Mouse (Mus musculus) kidney, postnatal 25 days (tissue): Measurements from ENCODE around the gene Bag5.

Experiments
- DNase-seq, 2 experiments: peaks; one replicate each; pipeline ENCODE4 v3.0.0; 2021; ENCODE audit warnings: mixed read lengths in 2 of 2

Bag5 gene

DNA sequence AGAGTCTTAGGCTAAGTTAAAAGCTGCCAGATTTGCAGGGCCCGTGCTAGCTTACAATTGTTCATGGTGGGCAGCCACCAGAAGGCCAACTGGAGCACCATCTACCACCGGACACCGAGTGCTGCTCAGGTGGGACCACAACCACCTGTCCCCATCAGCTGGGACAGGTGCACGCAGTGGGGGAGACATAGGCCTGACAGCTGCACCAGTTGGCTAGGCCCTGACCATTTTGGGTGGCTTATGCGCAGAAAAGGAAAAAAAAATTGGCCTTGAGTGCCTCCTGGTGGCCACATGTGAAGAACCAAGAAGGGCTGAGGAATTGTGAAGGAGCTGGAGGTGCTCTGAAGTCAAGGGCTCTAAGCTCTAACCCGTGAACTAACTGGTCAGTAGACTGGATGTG, 16.8 kb downstream of the Bag5 start:
- DNase-seq: peak; percentile 75 to 82

DNA sequence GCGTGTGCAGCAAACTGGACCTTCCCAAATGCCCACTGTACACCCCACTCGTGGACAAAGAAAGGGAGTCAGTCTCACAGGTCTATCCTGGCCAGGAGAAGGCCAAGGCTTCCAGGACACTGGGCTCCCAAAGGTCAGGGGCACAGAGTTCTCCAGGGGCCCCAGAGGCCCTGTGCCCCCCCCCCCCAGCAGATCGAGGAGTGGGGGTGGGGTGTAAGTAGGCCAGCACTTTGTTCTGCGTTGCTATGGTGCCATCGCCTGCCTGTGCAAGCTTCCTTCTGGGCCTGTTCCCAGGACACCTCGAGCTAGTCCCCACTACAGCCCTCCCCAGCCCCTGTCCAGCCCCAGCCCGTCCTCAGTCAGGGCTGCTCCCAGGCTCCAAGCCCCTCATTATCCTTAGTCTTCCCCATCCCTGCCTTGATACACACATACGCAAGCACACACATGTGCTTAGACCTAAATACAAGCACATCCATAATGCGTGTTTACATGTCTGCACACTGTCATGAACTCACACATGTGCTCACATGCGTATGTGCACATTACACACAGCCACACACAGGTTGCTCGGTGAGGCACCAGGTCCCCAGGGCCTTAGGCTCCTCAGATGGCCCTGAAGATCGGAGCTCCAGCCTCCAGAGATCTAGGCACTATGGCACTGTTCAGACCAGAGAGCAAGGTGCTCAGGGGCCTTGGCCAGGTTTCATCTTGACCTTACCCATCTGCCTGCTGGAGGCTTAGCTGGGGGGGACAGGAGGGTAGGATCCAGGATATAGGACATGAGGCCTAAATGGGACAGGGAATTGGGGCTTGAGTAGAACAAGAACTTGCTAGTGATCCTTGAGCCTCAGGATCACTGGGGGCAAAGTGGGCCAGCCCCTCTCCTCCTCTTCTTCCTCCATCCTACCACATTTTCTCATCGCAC, 17.9 kb downstream of the Bag5 start:
- peak in 1 of 2 experiments; percentile 49 for DNase-seq

GRCm38 (mm10) chr12:111694271-111694781, 18.7 kb downstream of the Bag5 start:
- DNase-seq: no peak

GRCm38 (mm10) chr12:111693341-111694270, 19.5 kb downstream of the Bag5 start:
- DNase-seq: peak; percentile 20 to 70

DNA sequence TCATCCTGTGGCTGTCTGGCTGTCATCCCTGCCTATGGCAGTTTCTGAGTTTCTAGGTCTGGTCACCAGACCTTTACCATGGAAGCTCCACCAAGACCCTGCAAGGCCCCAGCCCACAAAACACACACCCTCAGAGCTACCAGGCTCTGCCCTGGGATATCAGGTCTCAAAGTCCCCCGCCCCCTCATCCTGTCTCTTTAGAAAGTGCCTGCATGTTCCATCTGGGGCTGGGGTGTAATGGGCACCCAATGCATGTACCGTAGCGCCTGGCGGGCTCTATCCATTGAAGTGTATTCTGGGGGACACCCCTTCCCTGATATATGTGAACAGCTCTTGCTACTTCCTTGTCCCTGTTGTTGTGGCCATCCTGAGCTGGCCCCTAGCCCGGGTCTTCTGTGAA, 20.2 kb downstream of the Bag5 start:
- DNase-seq: peak in 1 of 2 experiments; percentile 31

- peak; percentile 33 to 65 for DNase-seq
These were observed 21.6 kb downstream of the Bag5 start for GRCm38 (mm10) chr12:111691346-111691872.

DNA sequence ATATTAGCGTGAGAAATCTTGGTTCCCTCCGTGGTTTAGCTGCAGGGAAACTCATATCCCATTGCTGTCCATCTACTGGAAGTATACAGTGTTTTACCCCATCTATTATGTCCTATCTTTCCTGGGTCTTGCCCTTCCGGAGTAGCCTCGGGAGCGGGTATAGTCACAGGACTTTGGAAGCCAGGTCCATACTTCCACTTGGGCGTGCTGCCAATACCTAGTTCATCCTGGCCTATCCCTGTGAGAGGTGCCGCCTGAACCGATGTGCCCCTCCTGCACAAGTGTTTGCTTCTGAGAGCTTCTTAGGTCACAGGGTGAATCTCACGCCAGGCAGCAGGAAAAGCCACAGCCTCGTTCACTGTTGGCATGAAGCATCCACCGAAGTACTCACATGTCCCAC, 23.6 kb downstream of the Bag5 start:
- peak; percentile 79 to 90 for DNase-seq

GRCm38 (mm10) chr12:111688069-111688428, 25.0 kb downstream of the Bag5 start:
- DNase-seq: no peak

DNA sequence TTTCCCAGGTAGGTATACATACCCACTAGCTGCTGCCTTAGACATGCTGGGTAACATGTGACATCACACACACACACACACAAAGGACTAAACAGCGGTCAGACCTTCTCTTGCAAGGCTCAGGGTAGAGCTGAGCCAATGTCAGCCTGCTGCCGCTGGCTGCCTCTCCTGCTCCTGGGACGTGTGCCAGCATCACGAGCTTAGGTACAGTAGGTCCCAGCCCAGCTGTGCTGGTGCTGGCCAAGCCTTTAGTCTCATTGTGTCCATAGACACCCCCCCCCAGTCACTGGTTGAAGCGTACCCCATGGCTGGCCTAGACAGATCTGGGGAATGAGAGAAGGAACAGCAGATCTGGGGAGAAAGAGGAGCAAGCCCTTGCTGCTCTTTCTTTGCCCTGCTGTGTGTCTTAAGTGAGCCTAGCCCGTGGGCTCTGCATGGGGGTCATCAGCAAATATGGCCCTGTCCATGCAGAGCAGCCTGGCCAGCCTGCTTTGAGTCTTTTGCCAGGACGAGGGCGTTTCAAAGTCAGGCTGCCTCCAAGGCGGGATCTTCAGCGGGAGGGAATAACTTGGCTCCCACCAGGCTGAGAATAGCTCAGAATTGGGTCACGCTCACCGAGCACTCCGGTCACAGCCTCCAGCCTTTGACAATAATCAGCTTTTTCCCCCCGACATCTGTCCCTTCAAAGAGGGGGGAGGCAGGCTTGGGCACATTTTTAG, 25.5 kb downstream of the Bag5 start:
- DNase-seq: peak; percentile 96 to 97

- DNase-seq: no peak
These were observed 26.7 kb downstream of the Bag5 start for GRCm38 (mm10) chr12:111686390-111686789.

DNA sequence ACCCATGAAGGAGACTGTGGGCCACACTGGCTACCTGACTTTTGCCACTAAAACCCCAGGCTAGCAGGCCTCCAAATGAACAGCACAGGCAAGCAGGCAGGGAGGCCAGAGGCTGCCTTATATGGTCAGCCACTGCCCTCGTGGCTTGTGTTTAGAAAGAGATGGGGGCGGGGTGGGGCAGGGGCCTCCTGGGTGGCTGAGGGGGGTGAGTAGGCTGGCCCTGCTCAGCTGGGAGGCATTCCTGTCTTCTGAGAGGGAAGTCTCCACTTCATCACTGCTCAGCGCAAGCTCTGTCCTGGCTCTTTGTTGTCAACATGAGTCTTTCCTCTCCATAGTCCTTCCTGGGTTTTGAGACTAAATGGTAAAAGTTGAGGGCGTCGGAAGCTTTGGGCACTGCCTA, 30.3 kb downstream of the Bag5 start:
- DNase-seq: no peak

DNA sequence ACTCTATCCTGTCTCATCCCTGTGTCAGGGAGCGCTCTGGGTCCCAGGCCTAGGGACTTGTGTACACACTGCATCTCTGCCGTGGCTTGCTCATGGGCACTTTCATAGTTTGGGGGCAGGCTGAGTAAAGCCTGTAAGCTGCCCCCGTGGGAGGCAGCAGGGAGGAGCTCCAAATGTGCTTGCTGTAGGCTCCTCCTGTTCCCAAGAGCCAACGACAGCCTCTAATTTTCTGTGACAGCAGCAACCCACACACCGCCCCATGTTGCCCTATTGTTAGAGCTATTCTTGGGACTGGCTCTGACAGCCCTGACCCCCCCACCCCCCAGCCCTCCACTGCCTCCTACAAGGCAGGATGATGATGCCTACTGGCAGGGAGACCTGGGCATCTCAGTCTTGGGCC, 31.1 kb downstream of the Bag5 start:
- DNase-seq: no peak

GRCm38 (mm10) chr12:111681305-111681704, 31.8 kb downstream of the Bag5 start:
- no peak for DNase-seq

GRCm38 (mm10) chr12:111680661-111681060, 32.4 kb downstream of the Bag5 start:
- DNase-seq: no peak

DNA sequence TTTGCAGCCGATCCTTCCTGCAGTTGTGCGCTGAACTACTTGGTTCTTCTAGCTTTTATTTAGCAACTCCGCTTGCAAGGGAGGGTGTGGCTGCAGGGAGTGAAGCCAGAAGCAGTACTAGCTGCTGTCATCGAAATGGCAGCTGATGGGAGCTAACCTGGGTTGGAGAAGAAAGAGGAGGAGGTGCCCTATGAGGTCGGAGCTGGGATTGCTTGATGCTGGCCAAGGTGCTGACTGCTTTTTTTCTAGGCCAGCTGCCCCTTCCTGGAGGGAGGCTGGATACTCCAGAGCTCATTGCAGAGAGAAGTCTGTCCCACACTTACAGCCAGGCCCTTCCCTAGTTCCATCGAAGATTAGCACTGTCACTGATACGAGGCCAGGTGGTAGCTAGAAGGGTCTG, 34.1 kb downstream of the Bag5 start:
- no peak for DNase-seq

DNA sequence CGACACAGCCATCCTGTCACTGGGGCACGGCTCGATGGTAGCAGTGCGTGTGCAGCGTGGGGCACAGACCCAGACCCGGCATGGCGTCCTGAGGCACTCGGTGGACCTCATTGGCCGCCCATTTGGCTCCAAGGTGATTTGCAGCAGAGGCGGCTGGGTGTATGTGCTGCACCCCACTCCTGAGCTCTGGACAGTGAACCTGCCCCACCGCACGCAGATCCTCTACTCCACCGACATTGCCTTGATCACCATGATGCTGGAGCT, 34.5 kb downstream of the Bag5 start:
- DNase-seq: no peak

DNA sequence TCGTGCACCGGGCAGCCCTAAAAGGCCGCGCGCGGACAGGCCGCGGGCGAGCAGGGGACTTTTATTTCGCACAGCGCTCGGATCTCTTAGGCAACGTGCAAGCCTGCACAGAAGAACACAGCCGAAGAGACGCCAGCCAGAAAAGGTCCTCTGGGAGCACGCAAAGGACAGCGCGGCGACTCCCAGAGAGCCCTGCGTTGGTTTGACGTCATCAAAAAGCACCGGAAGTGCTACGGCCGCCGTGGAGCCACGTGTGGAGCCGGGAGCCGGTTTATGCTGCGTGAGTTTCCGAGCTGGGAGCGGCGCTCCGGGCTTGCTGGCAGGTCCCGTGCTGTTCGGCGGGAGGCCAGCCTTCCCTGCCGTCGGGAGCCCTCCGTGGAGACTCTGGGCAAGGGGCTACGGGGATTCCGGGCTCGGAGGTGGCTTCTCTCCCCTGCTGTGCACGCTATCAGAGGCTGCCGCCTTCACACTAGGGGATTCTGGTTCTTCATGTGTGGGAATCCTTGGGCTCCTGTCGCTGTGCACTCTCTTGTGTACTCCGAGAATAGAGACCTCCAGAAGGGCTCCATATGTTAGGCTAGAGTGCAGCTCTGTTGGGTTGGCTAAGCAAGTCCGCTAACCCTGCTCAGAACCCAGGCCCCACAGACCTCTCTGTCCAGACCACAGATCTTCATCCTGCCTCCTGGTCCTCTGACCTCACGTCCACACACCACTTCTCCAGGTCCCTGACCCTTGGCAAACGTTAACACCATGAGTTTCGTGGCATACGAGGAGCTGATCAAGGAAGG, 35.0 kb downstream of the Bag5 start, which contains the start of gene Trmt61a:
Gene Trmt61a (plus strand): TSS at position 224 of the 788 bp plus-strand sequence.
- peak; percentile 94 to 96 for DNase-seq

DNA sequence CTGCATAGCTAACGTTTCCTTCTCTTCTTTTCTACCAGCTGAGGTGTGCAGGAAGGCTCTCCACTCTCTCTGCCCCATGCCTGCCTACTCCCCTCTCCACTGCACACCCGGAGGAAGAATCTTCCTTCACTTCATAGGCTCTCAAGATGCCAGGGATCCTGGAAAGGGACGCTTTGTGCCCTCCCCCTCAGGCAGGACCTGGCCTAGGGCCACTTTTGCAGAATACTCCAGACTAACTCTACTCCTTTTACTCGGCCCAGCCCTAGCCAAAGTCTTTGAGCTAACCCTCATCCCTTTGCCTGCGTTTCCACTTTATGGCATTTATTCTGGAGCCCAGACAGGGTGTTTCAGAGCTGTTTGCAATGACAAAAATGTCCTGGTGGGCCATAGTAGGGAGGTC, 35.6 kb downstream of the Bag5 start:
- peak; percentile 43 to 67 for DNase-seq

GRCm38 (mm10) chr12:111675797-111676580, 37.1 kb downstream of the Bag5 start:
- DNase-seq: no peak

GRCm38 (mm10) chr12:111674850-111675486, 38.1 kb downstream of the Bag5 start:
- no peak for DNase-seq
